Mouse (Mus musculus): ENCODE results near the gene Slc7a1. TPM values are rescaled to one million over a fixed set of nuclear protein-coding genes. Genes with fewer than 3 reads are reported as not detected.

Slc7a1 gene
- polyA plus RNA-seq, 1 experiment from 2014 or later: 12.3 TPM

DNA sequence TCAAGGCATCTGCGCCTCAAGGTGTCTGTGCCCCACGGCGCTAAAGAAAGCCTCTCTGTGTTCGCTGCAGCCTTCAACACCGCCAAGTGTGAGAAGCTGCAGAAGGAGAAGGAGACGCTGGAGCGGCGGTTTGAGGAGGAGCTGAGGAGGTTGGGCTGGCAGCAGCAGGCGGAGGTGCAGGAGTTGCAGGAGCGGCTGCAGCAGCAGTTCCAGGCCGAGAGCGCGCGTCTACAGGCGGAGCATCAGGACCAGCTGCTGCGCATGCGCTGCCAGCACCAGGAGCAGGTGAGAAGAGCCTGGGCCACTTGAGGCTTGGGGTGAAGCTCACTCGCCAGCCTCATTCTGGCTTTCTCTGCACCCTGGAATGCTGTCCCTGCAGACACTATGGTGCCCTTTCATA, 110.9 kb downstream of the Slc7a1 start:
- no peaks in the 10 kb centered on the region for H3K27me3 ChIP-seq (ENCODE audit: insufficient read depth, low read length)
- no peaks in the 10 kb centered on the region for H3K9me3 ChIP-seq (replicated peaks; ENCODE audit: low read length)
- no peak for DNase-seq (ENCODE audit: low spot score)
- H3K36me3 ChIP-seq (ENCODE audit: insufficient read depth, low read length): no peaks in the 10 kb centered on the region
- H3K4me1 ChIP-seq (replicated peaks; ENCODE audit: insufficient read depth, low read length): no peaks in the 10 kb centered on the region
- 66% methylated on average over 18 of the region's 18 CpGs for WGBS
- H3K4me3 ChIP-seq (replicated peaks; ENCODE audit: low read depth, low read length): no peak overlapping the region
- H3K9ac ChIP-seq (ENCODE audit: low read depth, low read length): no peak overlapping the region
- no peak overlapping the region for H3K27ac ChIP-seq
- ATAC-seq (replicated peaks; ENCODE audit: low FRiP score, low read depth): no peak
- H3K4me2 ChIP-seq (ENCODE audit: low read length): no peak overlapping the region
- no peak for TF ChIP-seq CTCF (IDR thresholded peaks at IDR 0.05; ENCODE audit: low read depth)

DNA sequence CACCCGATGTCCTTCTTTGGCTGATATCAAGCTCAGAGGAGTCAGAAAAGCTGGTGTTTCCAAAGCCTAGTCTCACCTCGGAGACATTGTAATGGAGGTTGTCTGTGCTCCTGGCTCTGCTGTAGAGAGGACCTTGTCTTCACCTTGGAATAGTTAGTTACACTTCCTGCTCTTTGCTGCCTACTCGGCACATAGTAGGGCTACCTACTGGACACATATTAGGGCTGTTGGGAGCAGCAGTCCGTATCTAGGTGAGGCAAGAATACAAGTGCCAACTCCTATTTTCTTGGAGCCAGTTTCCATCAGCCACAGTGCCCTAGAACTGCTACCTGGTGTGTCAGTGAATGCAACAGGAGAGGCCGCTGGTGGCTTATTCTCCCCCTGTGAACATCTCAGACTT, 112.2 kb downstream of the Slc7a1 start:
- no peak for ATAC-seq (replicated peaks; ENCODE audit: low FRiP score, low read depth)
- no peak for TF ChIP-seq CTCF (IDR thresholded peaks at IDR 0.05; ENCODE audit: low read depth)

DNA sequence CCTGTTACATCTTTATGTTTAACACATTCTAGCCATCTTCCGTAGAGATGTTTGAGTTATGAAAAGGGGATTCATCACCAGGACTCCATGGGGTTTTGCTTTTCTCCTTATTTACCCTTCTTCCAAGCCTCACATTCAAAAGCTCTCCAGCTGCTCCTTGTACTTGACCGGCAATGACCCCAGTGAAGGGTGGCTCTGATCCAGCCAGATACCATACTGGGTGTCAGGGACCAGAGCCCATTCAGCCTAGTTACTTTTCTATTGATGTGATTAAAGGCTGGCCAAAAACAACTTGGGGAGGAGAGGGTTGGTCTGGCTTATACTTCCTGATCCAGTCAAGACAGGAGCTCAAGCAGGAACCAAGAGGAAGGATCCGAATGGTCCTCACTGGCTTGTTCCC, 116.1 kb downstream of the Slc7a1 start:
- 81% methylated on average over 3 of the region's 3 CpGs for WGBS
- Histone ChIP-seq H3K4me3 (replicated peaks; ENCODE audit: low read depth, low read length) (no peak overlapping the region), H3K4me1 (replicated peaks; ENCODE audit: insufficient read depth, low read length) (no peaks in the 10 kb centered on the region), H3K27me3 (ENCODE audit: insufficient read depth, low read length) (no peaks in the 10 kb centered on the region), H3K27ac (no peak overlapping the region), H3K4me2 (ENCODE audit: low read length) (no peak overlapping the region), H3K9ac (ENCODE audit: low read depth, low read length) (no peak overlapping the region), H3K9me3 (replicated peaks; ENCODE audit: low read length) (no peaks in the 10 kb centered on the region), H3K36me3 (ENCODE audit: insufficient read depth, low read length) (no peaks in the 10 kb centered on the region)
- DNase-seq (ENCODE audit: low spot score) (peak; percentile 32), ATAC-seq (replicated peaks; ENCODE audit: low FRiP score, low read depth) (no peak)
- no peak for TF ChIP-seq CTCF (IDR thresholded peaks at IDR 0.05; ENCODE audit: low read depth)

More for the DNA sequence above, 112.2 kb downstream of the Slc7a1 start:
- 91% methylated on average over 5 of the region's 5 CpGs for WGBS
- no peaks in the 10 kb centered on the region for H3K9me3 ChIP-seq (replicated peaks; ENCODE audit: low read length)
- H3K4me2 ChIP-seq (ENCODE audit: low read length): no peak overlapping the region
- H3K9ac ChIP-seq (ENCODE audit: low read depth, low read length): no peak overlapping the region
- no peaks in the 10 kb centered on the region for H3K4me1 ChIP-seq (replicated peaks; ENCODE audit: insufficient read depth, low read length)
- no peaks in the 10 kb centered on the region for H3K36me3 ChIP-seq (ENCODE audit: insufficient read depth, low read length)
- no peak overlapping the region for H3K4me3 ChIP-seq (replicated peaks; ENCODE audit: low read depth, low read length)
- H3K27me3 ChIP-seq (ENCODE audit: insufficient read depth, low read length): no peaks in the 10 kb centered on the region
- H3K27ac ChIP-seq: no peak overlapping the region
- no peak for DNase-seq (ENCODE audit: low spot score)

DNA sequence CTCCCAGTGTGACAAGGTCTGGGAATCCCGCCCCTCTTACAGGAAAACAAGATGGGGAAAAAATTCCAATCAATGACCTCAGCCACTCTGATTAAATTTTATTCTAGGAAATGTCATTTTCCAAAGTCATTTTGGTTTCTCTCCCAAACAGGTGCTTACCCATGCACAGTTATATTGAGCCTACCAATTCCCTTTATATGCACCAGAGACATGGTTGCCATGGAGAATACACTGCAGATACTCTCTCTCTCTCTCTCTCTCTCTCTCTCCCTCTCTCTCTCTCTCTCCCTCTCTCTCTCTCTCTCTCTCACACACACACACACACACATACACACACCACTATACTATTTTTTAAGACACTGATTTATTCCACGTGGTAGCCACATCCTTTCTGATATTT, 116.5 kb downstream of the Slc7a1 start:
- DNase-seq (ENCODE audit: low spot score) (no peak), ATAC-seq (replicated peaks; ENCODE audit: low FRiP score, low read depth) (no peak)
- 79% methylated on average over 2 of the region's 2 CpGs for WGBS
- no peaks in the 10 kb centered on the region for H3K4me1 ChIP-seq (replicated peaks; ENCODE audit: insufficient read depth, low read length)
- H3K9ac ChIP-seq (ENCODE audit: low read depth, low read length): no peak overlapping the region
- H3K4me2 ChIP-seq (ENCODE audit: low read length): no peak overlapping the region
- no peak overlapping the region for H3K27ac ChIP-seq
- H3K27me3 ChIP-seq (ENCODE audit: insufficient read depth, low read length): no peaks in the 10 kb centered on the region
- no peaks in the 10 kb centered on the region for H3K9me3 ChIP-seq (replicated peaks; ENCODE audit: low read length)
- TF ChIP-seq CTCF (IDR thresholded peaks at IDR 0.05; ENCODE audit: low read depth): no peak
- H3K36me3 ChIP-seq (ENCODE audit: insufficient read depth, low read length): no peaks in the 10 kb centered on the region
- H3K4me3 ChIP-seq (replicated peaks; ENCODE audit: low read depth, low read length): no peak overlapping the region

DNA sequence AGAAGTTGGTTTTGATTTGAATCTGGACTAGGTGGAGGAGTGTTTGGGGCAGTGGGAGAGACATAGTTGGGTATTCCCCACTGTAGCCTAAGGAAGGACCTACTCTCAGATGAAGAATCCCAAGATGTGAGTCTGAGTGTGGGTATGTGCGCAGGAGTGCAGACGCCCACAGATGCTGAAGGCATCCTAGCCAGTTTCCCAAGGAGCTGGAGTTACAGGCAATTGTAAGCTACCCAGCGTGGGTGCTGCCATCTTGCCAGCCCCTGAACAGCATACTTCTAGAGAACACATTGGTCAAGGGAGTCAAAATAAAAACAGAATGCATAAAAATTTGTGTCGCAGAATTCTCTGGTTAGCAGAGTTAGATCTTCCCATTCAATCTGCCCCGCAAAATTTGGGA, 117.1 kb downstream of the Slc7a1 start:
- Histone ChIP-seq H3K4me2 (ENCODE audit: low read length) (no peak overlapping the region), H3K4me3 (replicated peaks; ENCODE audit: low read depth, low read length) (no peak overlapping the region), H3K27me3 (ENCODE audit: insufficient read depth, low read length) (no peaks in the 10 kb centered on the region), H3K27ac (no peak overlapping the region), H3K36me3 (ENCODE audit: insufficient read depth, low read length) (no peaks in the 10 kb centered on the region), H3K4me1 (replicated peaks; ENCODE audit: insufficient read depth, low read length) (no peaks in the 10 kb centered on the region), H3K9me3 (replicated peaks; ENCODE audit: low read length) (no peaks in the 10 kb centered on the region), H3K9ac (ENCODE audit: low read depth, low read length) (no peak overlapping the region)
- DNase-seq (ENCODE audit: low spot score) (no peak), ATAC-seq (replicated peaks; ENCODE audit: low FRiP score, low read depth) (no peak)
- WGBS: 88% methylated on average over 5 of the region's 5 CpGs
- no peak for TF ChIP-seq CTCF (IDR thresholded peaks at IDR 0.05; ENCODE audit: low read depth)

- Histone ChIP-seq H3K9me3 (replicated peaks; ENCODE audit: low read length) (no peaks in the 10 kb centered on the region), H3K4me2 (ENCODE audit: low read length) (no peak overlapping the region), H3K4me1 (replicated peaks; ENCODE audit: insufficient read depth, low read length) (no peaks in the 10 kb centered on the region), H3K27ac (no peak overlapping the region), H3K36me3 (ENCODE audit: insufficient read depth, low read length) (no peaks in the 10 kb centered on the region), H3K4me3 (replicated peaks; ENCODE audit: low read depth, low read length) (no peak overlapping the region), H3K9ac (ENCODE audit: low read depth, low read length) (no peak overlapping the region), H3K27me3 (ENCODE audit: insufficient read depth, low read length) (no peaks in the 10 kb centered on the region)
- 92% methylated on average over 6 of the region's 6 CpGs for WGBS
- DNase-seq (ENCODE audit: low spot score) (no peak), ATAC-seq (replicated peaks; ENCODE audit: low FRiP score, low read depth) (no peak)
- TF ChIP-seq CTCF (IDR thresholded peaks at IDR 0.05; ENCODE audit: low read depth): no peak
Measured at GRCm38 (mm10) chr5:148282093-148282492, 117.6 kb downstream of the Slc7a1 start.

GRCm38 (mm10) chr5:148280321-148280720, 119.4 kb downstream of the Slc7a1 start:
- ATAC-seq (replicated peaks; ENCODE audit: low FRiP score, low read depth) (no peak), DNase-seq (ENCODE audit: low spot score) (no peak)
- Histone ChIP-seq H3K9ac (ENCODE audit: low read depth, low read length) (no peak overlapping the region), H3K27me3 (ENCODE audit: insufficient read depth, low read length) (no peaks in the 10 kb centered on the region), H3K4me2 (ENCODE audit: low read length) (no peak overlapping the region), H3K36me3 (ENCODE audit: insufficient read depth, low read length) (no peaks in the 10 kb centered on the region), H3K27ac (no peak overlapping the region), H3K4me1 (replicated peaks; ENCODE audit: insufficient read depth, low read length) (no peaks in the 10 kb centered on the region), H3K4me3 (replicated peaks; ENCODE audit: low read depth, low read length) (no peak overlapping the region), H3K9me3 (replicated peaks; ENCODE audit: low read length) (no peaks in the 10 kb centered on the region)
- WGBS: 84% methylated on average over 5 of the region's 5 CpGs
- TF ChIP-seq CTCF (IDR thresholded peaks at IDR 0.05; ENCODE audit: low read depth): no peak

All from kidney, postnatal 0 days (tissue).